Mouse (Mus musculus): Measurements from ENCODE around the gene Bag3.
A peak's percentile ranks its signal among the peaks of the same experiment; 100 is the strongest.

Bag3 gene

DNA sequence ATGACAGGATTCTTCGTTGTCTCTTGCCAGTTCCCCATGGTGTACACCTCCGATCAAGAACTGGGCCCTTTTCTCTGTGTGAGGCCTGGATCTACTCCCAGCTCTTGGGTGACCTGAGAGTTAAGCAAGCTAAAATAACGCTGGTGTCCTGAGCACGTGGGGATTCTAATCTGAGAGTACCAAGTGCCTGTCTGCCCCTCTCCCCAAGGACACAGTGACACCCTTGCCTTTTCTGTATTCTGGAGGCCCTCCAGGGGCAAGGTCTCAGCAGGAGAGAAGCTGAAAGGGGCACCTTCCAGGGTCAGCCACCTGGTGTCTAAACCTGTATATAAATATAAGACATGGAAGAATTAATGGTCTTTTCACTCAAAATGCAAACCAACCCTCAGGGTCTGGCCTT lies 14.3 kb downstream of the Bag3 start:
- no peak for DNase-seq (ENCODE audit: low read depth, low spot score)

DNA sequence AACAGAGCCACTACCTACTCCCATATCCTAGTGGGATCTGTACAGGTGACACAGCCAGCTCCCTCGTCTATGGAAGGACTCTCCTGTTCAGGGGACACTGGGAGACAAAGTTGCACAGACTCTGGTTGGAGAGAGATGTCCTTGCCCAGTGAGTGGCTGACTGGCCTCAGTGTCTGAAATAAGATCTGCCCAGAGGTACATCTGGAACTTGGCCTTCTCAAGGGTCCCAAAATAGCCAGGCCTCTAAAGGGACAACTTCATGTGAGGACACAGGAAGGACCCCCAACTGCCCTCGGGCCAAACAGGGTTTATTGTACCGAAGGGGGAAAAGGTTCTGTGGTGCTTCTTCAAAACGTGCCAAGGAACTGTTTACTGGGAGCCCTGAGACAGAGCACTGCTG lies 14.8 kb downstream of the Bag3 start:
- no peak for DNase-seq (ENCODE audit: low read depth, low spot score)

DNA sequence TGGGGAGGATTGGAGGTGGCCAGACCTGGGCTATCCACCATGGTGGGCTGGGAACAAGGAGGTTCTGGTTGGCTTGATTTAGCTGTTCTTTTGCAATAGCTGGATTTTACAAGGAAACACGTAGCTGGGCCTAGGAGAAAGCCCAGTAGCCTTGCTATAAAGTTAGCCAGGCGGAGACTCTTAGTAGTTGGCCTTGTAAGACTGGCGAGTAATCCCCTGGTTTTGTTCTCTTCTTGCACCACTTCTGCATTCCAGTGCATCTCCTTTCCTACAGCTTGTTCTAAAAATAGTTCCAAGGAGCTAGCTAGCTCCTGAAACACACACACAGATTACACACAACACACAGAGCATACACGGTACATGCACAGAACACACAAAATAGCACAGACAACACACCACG lies 15.4 kb downstream of the Bag3 start:
- DNase-seq (ENCODE audit: low read depth, low spot score) = no peak

DNA sequence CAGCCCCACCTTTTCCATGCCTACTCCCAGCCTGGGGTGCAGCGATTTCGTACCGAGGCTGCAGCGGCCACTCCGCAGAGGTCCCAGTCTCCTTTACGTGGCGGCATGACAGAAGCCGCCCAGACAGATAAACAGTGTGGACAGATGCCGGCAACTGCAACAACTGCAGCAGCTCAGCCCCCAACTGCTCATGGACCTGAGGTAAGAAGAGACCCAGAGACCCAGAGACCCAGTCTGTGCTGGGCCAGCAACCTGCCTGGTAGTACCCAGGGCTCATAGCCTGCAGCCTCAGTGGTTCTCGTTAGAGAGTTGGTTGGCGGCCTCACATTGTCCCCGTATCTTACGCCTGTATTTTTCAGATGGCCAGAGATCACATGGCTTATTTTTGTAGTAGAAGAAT lies 16.7 kb downstream of the Bag3 start:
- no peak for DNase-seq (ENCODE audit: low read depth, low spot score)

DNA sequence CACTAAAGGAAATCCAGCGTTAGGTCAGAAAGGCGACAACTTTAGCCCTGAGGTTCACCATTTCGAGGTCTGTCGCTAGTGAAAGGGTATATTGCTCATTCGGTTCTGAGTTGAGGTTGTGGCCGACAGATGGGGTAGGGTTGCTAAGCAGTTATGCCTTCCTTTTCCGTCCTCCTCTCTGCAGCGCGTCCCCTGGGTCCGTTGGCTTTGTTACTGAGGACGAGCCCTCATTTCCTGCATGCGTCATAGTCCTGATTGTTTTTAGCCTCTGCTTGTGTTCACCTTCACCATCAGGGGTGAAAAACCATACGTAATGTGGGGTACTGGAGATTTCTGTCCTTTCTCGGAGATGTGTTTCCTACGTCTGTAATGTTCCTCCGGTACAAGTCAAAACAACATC lies 17.3 kb downstream of the Bag3 start:
- no peak for DNase-seq (ENCODE audit: low read depth, low spot score)

DNA sequence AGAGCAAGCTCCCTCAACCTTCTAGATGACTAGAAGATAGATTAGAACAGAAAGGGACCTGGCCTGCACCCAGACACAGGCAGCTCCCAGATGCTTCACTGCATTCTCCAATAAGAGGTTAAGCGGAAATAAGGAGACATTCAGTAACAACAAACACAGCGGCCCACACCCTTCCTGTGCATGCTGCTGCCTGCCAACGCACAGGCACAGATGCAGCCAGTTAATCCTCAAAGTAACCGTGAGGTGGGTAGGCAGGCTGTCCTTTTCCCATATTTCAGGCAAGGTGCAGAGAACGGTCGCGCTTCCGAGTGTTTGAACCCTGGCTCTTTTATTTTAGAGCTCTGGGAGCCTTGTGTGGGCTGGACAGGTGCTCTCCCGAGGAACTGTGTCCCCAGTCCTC lies 17.8 kb downstream of the Bag3 start:
- no peak for DNase-seq (ENCODE audit: low read depth, low spot score)

DNA sequence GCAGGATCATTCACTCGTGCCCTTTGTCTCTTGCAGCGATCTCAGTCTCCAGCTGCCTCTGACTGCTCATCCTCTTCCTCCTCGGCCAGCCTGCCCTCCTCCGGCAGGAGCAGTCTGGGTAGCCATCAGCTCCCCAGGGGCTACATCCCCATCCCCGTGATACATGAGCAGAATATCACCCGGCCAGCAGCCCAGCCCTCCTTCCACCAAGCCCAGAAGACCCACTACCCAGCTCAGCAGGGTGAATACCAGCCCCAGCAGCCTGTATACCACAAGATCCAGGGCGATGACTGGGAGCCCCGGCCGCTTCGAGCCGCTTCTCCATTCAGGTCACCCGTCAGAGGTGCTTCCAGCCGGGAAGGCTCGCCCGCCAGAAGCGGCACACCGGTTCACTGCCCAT lies 18.4 kb downstream of the Bag3 start:
- DNase-seq (ENCODE audit: low read depth, low spot score) = no peak

DNA sequence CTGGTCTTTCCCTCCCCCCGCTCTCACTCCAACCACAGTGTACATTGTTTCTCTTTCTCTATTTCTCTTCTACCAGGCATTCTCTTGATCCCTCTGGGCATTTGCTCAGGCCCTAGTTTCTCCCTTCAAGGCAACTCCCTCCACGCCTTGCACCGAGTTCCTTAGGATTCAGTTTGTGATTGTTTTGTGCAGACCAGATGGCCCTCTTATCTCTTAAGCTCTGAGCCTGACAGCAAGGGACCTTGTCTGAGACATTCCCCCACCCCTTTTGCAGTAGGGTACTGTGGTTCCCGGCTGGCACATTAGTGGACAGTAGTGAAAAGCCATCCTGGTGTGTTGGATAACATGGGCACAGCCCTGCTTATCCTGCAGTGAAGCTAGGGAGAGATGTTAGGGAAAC lies 19.1 kb downstream of the Bag3 start:
- DNase-seq (ENCODE audit: low read depth, low spot score) = no peak

DNA sequence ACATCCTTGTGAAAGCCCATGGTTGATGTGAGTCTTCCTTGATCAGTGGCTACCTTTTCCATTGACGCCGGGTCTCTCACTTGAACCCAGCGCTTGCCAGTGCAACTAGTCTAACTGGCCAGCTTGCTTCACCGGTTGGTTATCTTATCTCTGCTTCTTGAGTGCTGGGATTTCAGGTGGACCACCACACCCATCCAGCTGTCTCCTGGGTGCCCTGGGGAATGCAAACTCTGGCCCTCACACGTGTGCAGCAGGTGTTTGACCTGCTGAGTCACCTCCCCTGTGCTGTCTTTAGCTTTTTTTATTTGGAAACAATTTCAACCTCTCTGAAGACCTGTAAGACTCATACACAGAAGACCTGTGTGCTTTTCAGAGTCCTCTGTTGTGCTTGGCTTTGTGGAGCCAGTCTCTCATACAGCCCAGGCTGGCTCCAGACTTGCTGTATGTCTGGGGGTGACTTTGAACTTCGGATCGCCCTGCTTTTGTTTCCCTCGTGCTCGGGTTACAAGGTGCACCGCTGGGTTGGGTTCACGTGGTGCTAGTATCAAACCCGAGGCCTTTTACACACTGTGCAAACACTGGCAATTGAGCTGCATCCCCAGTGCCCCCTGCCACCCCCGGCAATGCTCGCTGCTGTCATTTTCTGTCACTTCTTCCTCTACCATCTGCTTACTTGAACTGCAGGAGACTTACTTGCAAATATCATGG lies 19.9 kb downstream of the Bag3 start:
- DNase-seq (ENCODE audit: low read depth, low spot score) = no peak

DNA sequence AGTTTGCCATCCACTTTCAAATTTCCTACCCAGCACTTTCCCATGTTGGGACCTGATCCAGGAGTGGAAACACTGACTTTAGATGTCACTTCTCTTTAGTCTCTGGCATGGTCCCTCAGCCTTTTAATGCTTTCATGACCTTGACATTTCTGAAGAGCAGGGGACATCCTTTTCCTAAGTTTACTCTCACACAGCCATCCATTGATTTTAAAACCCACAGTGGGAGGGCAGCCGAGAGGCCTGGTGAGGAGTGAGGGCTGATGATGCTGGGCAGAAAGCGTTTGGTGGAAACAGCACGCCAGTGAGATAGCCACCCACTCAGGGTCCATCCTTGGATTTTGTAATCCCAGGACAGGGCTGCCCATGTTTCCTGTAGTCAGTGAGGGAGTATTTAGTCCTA lies 20.5 kb downstream of the Bag3 start:
- DNase-seq (ENCODE audit: low read depth, low spot score) = no peak

DNA sequence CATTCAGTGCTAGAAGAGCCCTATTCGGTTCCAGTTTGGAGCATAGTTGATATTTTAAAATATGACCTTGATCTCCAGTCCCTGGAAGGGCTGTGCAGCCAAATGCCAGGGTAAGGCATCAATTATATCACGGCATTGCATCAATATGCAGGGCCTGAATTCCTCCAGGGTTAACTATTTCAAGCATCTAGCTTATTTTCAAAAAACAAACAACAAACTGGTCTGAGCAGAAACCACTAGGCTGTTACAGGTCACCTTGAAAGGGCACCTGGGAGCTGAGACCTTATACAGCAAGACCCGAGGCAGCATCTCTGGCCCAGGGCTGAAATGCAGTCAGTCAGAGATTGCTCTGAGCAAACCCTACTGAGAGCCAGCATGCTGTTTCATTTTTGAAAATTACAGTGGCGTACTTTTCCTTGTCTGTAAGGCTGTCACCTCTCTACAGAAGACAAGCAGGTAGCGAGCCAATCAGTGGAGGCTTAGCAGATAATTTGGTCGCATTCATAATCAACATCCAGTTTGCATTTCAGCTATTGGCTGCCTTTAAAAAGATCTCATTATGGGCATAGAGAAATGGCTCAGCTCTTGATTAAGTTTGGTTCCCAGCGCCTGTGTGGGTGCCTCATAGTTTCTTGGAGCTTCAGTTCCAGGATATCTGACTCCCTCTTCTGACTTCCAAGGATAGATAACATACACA lies 21.3 kb downstream of the Bag3 start:
- no peak for DNase-seq (ENCODE audit: low read depth, low spot score)

DNA sequence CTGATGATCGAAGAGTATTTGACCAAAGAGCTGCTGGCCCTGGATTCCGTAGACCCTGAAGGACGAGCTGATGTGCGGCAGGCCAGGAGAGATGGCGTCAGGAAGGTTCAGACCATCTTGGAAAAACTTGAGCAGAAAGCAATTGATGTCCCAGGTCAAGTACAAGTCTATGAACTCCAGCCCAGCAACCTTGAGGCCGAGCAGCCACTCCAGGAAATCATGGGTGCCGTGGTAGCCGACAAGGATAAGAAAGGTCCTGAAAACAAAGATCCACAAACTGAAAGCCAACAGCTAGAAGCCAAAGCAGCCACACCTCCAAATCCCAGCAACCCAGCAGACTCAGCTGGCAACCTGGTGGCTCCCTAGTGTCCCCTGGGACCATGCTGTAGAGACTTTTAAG lies 22.6 kb downstream of the Bag3 start:
- DNase-seq (ENCODE audit: low read depth, low spot score) = no peak

DNA sequence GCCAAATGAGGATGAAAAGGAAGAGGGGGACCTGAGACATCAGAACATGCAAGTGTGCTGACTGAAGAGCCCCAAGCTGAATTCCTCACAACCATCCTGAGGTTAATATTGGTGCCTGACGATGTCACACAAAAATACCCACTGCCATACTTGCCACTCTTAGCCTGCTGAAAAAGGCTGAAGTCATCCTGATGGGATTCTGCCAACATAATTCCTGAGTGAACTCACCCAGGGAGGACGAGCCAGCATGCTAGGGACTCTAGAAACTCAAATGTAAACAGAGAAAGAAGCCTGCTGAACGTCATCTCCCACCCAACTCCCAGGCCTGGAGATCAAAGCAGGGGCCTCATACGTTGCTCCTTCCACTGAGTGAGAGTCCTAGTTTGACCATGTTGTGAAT lies 25.7 kb downstream of the Bag3 start:
- DNase-seq (ENCODE audit: low read depth, low spot score) = no peak

DNA sequence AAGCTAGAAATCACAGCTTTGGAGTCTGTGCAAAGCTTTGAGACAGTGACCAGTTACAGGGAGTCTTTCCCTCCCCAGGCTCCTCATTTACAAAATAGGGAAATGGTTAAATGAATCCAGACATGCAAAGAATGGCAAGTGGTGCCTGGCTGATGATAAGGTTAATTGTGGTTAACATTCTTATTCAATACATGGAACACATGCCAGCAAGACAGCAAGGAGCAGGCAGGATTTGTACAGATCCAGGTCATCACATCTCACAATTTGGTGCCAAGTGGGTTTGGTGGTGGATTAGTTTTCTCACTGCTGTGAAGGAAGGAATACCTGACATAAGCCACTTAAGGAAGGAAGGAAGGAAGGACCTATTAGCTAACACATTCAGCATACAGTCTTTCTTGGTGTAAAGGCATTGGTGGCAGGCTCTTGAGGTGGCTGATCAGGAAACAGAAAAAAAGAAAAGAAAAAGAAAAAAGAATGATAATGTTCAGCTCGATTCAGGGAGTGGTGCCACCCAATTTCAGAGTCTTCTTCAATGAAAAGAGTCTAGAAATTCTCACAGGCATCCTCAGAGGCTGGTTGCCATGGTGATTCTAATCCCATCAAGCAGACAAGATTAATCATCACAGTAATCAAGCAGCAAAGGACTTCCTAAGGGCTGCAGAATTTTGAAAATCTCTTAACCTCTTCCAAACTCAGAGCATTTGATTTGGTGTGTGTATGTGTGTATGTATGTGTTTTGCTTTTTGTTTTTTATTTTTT lies 27.1 kb downstream of the Bag3 start:
- DNase-seq (ENCODE audit: low read depth, low spot score) = no peak

DNA sequence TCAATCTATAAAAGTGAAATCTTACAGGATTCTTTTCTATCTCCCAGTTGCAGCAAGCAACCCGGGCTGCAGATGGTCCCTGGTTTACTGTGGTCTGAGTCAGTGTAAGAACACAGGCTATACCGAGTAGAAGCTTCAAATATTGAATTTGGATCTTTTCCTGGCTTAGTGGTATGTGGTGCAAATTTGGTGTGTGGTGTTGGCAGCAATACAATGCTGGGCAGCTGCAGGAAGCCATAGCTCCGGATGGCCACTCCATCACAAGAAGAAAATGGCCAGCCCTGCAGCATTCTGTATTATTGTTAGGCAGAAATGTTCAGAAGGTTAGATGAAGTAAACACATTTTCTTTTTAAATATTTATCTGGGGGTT lies 27.7 kb downstream of the Bag3 start:
- DNase-seq (ENCODE audit: low read depth, low spot score) = no peak

DNA sequence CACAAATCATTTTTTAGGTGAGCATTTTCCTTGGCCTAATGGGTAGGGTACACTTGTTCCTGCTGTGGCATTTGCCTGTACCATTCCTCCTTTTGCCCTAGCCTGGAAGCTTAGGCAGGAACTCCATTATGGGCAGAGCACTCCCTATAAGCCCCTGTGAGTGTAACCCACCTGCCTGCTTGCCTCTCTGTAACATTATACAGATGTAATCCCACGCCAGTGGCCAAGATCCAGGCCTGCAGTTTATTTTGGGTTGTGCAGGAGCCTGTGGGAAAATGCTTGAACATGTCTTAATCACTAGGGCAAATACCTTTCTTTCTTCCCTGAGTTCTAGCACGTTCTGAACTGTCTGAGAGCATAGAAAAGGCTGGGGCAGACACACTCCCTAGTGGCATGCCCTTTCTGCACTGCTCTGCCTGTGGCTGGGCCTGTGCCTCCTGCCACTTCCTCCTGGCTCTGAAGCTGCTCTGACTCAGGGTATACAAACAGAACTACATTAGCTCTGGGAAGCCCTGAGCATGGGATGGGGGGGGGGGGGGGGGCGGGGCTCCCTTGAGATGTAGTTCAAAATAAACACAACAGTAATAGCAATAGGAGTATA lies 29.8 kb downstream of the Bag3 start:
- DNase-seq (ENCODE audit: low read depth, low spot score) = no peak

DNA sequence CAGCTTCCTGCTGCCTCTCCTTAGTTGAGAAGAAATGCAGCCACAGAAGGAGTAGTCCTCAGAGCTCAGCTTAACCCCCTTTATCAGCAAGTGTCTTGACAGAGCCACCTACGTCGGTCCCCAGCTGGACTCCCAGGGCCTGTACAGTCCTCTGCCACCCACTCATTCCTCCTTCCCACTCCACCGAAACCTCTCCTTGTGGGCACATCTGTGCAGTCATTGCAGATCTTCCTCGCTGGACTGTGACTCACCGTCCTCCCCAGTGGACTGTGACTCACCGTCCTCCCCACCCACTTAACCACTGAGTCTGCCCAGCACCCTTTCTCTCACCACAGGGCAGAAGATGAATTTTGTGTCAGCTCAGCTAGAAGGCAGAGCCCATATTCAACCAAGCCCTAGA lies 31.1 kb downstream of the Bag3 start:
- no peak for DNase-seq (ENCODE audit: low read depth, low spot score)

DNA sequence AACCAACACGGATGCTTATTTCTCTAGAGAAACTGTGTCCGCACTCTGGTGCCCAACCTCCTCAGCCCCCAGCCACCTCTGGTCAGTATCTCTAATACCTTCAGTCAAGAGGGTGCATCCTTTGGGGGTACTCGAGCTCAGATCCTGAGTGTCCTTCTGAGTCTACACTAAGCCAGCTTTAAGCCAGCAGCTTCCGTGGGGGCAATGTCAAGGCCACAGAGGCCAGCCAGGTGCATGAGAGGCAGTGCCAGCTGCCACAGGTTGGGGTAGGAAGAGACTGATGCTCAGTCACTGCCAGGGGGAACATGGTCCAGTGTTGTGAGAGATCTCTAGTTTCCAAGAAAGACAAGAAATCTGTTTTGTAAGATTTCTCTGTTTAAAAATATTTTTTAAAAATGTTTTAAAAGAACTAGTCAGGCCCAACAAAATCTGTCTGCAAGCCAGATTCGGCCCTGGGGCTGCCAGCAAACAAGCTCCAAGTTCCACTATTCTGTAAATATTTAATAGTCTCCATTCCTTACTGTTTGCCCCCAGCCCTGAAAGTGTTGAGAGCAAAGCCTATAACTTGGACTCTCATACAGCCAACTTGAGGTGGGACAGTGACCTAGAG lies 31.8 kb downstream of the Bag3 start:
- no peak for DNase-seq (ENCODE audit: low read depth, low spot score)

DNA sequence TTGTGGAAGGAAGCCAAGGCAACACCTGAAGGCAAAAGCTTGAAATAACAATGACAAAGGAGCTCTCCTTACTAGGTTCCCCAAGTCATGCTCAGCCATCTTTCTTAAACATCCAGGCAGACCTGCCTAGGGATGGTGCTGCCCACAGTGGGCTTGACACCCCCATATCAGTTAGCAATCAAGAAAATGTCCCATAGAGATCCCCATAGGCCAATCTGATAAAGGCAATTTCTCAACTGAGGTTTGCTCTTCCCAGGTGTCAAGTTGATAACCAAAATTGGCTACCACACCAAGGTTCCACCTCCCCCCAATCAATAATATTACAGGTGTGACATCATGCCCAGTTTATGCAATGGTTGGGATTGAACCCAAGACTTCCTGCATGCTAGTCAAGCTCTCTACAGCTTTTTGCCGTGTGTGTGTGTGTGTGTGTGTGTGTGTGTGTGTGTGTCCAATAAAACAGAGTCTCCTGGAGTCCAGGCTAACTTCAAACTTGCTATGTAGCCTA lies 33.6 kb downstream of the Bag3 start:
- no peak for DNase-seq (ENCODE audit: low read depth, low spot score)

DNA sequence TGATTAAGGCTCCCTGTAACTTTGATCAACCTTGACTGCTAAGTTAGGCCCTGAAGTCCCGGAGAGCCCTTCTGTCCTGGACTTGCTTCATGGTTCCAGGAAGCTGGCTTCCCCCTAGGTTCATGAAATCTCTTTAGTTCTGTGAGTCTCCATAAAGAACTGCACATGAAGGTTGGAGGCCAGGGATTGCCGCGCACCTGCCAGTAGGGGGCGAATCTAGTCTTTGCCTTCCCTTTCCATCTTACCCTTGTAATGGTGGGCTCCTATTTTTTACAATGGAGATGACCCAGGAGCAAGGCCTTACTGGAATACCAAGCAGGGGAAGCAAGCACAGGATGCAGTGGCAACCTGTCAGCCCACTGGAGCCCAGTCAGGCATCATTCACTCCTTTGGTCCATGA lies 40.0 kb downstream of the Bag3 start:
- peak; percentile 79 for DNase-seq (ENCODE audit: low read depth, low spot score)

DNA sequence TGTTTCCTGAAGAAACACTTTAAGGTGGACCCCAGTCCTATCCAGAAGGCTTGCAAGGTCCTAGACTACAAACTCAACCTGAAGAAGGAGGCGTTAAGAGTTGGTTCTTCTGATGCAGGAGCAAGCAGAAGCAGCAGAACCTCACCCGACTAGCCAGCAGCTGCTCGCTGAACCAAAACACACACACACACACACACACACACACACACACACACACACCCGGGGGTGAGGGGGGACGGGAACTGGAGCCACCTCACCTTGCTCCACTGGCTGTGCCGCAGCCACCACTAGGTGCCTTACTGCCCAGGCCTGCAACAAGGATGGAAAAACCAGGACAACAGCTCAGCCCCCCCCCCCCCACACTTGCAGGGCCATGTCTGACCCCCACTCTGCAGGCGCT lies 42.9 kb downstream of the Bag3 start:
- DNase-seq (ENCODE audit: low read depth, low spot score) = peak; percentile 15

Measured in ZHBTc4 (cell line).